Mouse (Mus musculus) brain, adult 10 weeks (tissue): Measurements from ENCODE around the gene Asb8. TPM values are rescaled to one million over a fixed set of nuclear protein-coding genes. Genes with fewer than 3 reads are reported as not detected.

Experiments
- polyA plus RNA-seq: library from polyadenylated mRNA; stranded (reverse); fragments of 350-450 nt; fragmentation: Illumina TruSeq; extraction: RNeasy Lipid Tissue Mini Kit (QIAGEN cat#74804); gene quantifications from one replicate; pipeline ENCODE4 v1.2.3, GENCODE M21; 2015; ENCODE audit warnings: low read depth, low replicate concordance

The Asb8 gene
- 54.3 TPM for polyA plus RNA-seq

DNA sequence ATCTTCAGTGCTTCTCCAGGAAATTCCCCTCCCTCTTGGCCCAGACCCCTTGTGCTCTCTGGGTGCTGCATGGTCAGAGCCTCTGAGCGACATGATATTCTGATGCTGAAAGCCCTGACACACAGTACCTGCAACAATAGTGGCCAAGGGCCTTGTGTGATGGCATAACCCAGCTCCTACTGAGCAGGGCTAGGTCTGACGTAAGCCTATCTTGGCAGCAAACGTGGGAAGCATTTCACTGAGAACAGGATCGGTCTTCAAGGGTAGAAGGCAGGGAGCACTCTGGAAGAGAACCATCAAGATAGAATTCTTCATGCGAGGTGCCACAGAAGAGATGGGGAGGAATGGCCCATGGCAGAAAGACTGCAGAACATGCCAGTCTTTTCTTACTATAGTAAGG is at the start of gene Asb8:
Gene Asb8 (minus strand): TSS at position 101 of the 400 bp plus-strand sequence.

DNA sequence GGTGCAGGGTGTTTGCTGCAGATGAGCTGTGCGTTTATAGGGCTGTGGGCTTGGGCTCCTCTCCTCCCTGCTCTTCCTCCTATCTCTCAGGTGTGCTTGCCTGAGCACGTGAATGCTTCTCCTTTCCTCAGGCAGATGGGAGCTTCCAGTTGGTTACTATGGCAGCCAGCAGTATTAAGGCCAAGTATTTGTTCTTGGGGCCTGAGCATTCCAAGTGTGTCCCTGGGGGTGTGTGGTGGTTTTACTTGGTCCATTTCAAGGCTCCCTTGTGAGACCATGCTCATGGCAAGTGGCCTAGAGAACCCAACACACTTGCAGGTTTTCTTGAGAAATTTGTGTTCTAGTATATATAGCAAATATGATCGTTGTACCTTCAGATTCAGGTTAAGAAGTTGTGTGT is 30.0 kb upstream of the Asb8 start, which contains the start of gene Olfr288:
Gene Olfr288 (minus strand): TSS at position 101 of the 400 bp plus-strand sequence.

DNA sequence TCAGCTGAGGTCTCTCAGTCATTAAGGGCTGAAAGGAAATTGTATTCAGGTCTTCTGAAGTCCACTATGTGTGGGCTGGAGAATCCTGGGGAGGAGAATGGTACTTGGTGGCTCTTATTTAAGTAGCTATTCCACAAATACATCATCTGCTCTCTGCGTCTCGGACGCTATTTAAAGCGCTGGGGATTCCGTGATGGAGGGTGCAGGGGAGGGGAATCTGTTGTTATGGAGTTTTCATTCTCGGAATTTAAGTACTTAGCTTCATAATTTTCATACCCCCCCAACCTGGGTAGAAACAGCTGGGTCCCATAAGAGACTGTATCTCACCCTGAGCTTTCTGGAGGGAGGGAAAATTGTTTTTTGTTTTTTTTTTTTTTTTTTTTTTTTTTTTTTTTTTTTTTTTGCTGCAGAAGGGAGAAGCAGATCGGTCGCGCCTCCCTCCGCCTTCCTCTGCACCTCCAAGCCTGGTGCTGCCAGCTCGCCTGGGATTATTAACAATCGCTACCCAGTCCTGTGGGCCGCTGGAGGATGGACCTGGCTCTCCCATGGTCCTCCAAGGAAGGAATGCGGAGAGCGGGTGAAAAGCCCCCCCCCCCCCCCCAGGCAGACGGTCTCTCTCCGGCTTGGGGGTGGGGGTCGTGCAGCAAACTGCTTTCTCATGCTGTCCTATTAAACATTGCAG is 1.7 kb upstream of the Asb8 start, which contains the start of gene Ccdc184:
Gene Ccdc184 (plus strand): TSS at position 196 of the 682 bp plus-strand sequence.

DNA sequence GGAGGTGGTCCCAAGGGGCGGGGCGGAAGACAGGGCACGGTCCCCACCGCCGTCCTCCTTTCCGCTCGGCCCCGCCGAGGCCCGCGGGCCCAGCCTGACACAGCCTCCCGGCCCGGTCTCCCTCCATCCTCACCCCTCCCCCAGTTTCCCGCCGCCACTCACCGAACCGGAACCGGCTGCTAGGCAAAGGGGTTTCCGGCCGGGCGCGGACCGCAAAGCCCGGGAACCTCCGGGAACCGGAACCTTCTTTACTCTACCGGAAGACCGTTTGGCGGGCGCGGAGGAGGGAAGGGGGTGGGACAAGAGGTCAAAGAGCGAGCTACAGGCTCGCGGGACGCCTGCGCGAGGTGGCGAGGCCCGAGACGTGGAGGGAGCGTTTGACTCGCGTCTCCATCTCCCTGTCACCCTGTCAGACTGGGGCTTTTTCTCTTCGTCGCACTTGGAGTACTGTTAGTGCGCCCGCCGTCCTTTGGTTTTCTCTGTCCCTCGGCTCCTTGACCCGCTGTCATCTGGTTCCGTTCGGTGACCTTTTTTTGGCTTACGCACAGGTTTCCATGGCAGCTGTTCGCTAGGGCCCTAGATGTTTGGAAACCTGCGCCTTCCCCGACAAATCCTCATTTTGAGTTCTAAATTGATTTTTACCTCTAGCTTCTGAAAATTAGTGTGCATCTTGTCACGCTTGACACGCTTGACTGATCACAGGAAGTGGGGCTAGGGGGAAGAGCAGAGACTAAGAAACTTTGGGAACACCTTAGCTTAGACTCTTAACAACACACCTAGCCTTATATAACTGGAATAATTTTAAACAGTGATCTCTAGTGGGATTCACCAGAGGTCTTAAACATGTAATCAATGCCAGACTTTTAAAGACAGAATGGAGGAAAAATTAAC is 72.1 kb downstream of the Asb8 start, which contains the start of gene Senp1:
Gene Senp1 (minus strand): TSS at position 624 of the 891 bp plus-strand sequence.

DNA sequence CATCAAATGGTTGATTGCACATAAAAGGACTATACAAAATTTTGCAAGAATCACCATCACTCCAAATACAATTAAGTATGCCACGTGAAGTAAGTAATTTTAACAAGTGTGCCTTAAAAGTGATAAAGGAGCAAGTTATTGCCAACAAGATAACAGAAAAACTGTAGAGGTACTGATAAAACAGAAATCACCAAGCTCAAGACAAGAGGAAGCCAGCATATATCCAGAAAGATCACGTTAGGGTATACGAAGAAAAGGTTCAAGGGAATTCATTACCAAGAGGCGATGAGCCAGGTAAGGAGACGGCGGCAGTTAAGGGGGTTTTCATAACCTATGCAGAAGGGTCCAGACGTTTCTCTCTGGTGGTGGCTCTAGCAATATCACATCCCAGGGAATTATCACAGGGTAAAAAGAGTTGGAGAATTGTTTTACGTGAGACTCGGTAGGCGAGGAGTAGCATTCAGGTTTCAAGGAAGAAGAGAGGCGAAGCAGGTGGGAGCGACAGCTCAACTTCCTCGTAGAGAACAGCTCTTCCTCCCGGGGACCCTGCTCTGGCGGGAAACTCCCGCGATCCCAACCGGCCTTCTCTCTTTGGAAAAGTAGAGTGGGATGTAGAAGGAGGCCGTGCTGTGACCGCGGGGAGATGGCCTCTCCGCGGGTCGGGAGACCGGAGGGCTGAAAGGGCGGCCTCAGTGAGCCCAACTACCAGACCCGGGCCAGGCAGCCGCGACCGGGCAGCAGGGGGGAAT is 72.9 kb downstream of the Asb8 start, which contains the start of gene Pfkm:
Gene Pfkm (plus strand): TSS at position 218 of the 749 bp plus-strand sequence.

Other genes with a start within 250 kb of the Asb8 start
- gene Tmem106c, start 201.4 kb downstream of the Asb8 start, polyA plus RNA-seq: 48.7 TPM
- 0.76 TPM for gene Col2a1, start 160.9 kb downstream of the Asb8 start, polyA plus RNA-seq
- gene Pfkm, start 73.0 kb downstream of the Asb8 start, polyA plus RNA-seq: 317 TPM
- 8.4 TPM for gene Senp1, start 71.9 kb downstream of the Asb8 start, polyA plus RNA-seq
- 23.8 TPM for gene Ccdc184, start 1.5 kb upstream of the Asb8 start, polyA plus RNA-seq
- gene Olfr288, start 29.9 kb upstream of the Asb8 start, polyA plus RNA-seq: not detected
- gene Gm44579, start 55.4 kb upstream of the Asb8 start, polyA plus RNA-seq: not detected
- 13.2 TPM for gene Olfr287, start 55.4 kb upstream of the Asb8 start, polyA plus RNA-seq
- gene Olfr286, start 68.8 kb upstream of the Asb8 start, polyA plus RNA-seq: not detected
- gene H1fnt, start 91.7 kb upstream of the Asb8 start, polyA plus RNA-seq: not detected
- 7.7 TPM for gene Zfp641, start 130.5 kb upstream of the Asb8 start, polyA plus RNA-seq
- not detected for gene Olfr285, start 151.7 kb upstream of the Asb8 start, polyA plus RNA-seq
- not detected for gene Olfr284, start 175.4 kb upstream of the Asb8 start, polyA plus RNA-seq
- gene Olfr283, start 215.3 kb upstream of the Asb8 start, polyA plus RNA-seq: not detected